Mouse (Mus musculus) R1 (cell line): ENCODE measurements around the gene Slf2.

ENCODE experiments used
- DNase-seq: peaks from one replicate; pipeline ENCODE4 v3.0.0-alpha.2; 2018; ENCODE audit warnings: low read depth, low spot score

Gene Slf2

DNA sequence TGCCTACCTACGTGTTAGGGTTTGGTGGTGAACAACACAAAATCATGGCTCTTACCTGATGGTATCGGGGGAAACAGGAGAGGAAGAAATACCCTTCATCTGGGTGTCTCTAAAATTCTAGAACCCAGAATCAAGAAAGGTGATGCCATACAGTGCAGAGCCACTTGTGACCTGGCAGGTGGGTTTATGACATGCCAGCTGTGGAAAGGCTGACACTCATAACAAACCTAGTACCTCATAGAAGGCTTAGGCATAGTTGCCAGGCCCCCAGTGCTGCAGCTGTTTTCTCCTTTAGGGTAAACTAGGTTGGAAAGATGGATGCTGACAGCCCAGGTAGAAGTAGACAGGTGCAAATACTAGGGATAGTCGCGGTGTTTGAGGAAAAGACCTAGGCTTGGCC lies 53.5 kb downstream of the Slf2 start:
- no peak for DNase-seq

DNA sequence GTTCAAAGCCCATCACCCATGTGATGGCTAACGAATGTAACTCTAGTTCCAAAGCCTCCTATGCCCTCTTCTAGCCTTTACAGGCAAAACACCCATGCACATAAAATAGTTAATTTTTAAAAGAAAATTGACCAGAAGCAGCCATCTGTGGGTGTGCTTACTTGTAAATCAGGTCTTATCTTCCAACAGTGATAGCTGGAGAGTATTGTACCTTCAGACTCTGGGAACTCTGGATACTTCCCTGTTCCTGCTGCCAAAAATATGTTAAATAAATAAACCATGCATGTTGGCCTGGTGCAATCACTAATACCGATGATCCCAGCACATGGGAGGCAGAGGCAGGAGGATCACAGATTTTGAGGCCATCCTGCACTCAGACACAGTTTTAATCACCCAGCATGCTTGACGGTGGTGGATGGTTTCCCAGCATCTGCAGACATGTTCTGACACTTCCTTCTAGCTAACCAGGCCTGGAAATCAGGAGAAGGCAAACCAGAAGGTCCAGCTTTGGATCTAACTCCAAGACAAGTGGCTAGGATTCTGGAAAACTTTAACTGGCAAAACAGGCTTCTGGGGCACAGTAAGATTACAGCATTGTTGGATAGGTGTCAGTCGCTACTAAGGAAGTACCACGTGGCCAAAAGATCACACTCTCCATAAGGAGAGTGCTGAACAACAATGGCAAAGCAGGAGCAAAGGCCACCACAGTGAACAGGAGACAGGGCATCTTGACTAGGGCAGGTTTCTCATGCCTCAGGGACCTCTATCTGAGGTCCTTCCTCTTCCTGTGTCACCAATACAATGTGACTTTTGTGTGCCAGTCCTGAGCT lies 54.4 kb downstream of the Slf2 start:
- no peak for DNase-seq

DNA sequence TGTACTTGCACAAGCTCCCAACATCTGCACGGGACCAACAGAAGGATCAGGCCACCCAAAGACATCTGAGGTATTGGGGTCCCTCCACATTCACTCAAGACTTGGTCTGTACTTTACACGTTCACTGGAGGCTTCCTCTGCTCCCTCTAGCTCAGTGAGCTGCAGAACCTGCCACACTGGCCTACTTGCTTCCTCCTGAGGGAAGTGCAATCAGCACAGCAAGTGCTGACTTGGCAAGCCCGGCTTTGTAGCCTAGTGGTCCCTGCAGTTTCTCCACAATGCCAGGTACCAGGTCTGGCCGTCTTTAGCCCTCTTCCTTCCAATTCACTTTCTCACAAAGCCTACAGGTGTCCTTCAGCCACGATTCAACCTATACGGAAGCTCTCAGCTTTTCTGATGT lies 56.1 kb downstream of the Slf2 start:
- DNase-seq, result no peak

DNA sequence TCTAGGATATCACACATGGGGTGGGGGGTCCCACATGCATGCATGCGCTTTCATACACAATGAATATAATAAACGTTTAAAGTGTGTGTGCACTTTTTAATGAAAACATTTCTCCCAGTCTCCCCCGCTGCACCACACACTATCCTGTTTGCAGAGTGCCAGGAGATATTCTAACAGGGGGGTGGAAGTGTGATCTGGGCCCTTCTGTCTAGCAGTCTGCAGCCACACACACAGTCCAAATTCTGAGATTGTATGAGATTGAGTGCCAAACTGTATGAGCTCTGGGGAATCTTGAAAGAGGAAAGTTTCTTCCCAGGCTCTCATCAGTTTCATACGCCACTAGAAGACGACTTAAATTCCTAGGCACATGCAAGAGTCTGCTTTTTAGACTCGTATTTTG lies 56.9 kb downstream of the Slf2 start:
- no peak for DNase-seq

DNA sequence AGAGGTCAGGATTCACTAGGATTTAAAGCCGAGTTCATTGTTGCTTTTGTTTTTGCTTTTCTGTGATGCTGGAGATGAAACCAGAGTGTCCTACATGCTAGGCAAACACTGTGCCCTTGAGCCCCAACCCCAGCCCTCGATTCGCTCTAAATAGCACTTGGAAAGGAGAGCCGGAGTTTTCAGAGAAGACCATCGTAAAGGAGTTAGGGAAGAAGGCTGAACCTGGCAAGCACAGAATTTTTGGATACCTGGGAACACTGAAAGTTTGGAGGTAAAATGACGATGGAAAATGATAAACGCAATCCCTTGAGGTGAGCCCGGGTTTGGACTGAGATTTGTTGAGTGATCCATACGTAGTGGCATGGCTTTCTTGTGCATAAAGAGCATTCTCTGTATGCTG lies 57.4 kb downstream of the Slf2 start:
- no peak for DNase-seq

DNA sequence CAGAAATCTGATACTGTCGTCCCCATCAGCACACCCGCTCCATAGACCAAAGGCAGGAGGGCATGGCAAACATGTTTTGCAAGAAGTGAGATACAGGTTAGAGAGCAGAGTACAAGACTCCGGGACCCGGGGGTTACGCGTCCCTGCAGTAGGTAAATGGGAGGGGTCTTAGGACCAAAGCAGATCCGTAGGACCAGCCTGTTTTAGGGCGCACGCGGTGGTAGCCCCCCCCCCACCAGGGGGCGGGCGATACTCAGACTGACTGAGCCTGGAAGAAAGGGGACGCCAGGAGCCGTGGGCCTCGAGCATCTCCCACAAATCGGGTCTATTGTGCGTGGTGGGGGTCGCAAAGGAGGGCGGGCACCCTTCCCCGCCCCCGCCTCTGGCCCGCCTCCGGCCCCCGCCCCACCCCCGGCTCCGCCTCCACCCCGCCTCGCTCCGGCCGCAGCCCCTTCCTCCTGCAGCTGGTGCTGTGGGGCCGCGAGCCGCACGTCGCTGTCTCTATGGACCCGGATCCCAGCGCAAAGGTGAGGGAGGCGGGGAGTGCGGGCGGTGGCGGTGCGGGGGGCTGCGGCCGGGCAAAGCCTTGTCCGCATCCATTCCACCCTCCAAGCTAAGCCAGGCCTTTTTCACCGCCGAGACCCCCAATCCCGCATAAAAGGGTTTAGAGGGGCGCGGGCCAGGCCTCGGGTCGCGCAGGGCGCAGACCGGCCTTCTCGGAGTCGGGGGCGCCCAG lies 58.0 kb downstream of the Slf2 start, which contains the start of gene Sema4g:
TSS of gene Sema4g (plus strand) at position 271 of the 736 bp plus-strand sequence.
- DNase-seq, result peak; percentile 58

DNA sequence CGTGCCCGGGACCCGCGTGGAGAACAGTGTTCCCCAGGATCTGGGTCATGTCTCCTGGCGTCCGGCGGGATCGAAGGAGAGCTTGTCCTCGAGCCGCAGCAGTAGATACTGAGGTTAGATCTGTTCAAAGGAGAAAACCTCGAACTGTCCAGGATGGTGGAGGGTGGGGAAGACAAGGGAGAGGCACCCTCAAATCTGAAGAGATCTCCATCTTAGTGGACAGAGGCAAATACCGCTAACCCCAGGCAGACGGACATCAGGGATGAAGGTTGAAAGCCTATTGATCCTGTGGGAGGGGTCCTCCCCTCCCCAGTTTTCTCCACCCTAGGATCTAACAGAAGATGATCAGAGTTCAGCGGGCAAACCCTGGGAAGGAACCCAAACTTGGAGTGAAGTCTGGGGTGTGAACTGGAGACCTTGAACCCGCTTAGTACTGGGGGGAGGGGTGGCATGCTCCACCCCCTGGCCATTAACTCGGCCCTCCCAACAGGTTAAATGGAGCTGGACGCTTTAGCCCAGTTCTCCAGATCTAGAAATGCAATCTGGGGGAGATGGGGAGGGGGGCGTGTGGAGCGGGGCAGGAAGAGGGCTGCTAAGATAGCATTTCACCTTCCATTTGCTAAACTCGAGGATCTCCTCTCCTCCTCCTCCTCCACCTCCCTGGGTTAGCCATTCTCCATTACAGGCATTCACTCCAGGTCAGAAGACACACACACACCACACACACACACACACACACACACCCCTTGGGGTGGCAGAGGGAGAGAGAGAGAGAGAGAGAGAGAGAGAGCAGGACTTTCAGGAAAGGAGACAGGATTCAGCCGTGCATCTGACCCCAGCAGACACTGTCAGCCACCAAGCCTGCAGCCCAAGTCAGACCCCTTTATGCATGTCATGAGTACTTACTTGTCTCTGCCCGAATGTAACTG lies 58.9 kb downstream of the Slf2 start:
- DNase-seq, result no peak

DNA sequence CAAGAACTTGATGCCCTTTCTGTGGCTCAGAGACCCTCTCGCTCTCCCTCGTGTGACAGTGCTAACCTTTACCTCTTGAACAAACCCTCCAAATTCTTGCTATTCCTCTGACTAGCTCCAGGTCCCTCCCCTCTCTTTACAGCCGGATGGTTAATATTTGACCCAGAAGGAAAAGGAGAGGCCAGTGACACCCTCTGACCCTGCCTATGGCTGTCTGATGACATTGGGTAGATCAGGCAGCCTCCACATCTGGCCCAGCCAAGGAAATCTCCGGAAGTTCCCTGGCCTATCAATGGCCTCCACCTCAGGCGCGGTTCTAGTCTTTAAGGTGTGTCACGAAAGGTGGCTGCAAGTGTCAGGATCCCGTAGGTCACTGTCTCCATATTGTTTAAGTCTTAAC lies 60.1 kb downstream of the Slf2 start:
- peak; percentile 33 for DNase-seq

DNA sequence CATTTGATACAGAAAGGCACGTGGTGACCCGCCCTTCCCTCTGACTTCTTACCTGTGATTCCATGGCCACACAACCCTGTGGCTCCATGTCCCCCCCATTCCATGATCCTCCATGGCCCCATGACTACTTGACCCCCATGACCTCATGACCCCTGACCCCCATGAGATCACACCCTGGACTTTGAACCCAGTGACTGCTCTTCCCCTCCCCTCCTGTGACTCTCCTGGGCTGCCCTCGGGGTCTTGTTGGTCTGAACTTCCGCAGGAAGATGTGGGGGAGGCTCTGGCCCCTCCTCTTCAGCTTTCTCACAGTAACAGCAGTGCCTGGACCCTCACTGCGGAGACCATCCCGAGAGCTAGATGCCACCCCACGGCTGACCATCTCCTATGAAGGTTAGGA lies 61.3 kb downstream of the Slf2 start:
- peak; percentile 46 for DNase-seq

DNA sequence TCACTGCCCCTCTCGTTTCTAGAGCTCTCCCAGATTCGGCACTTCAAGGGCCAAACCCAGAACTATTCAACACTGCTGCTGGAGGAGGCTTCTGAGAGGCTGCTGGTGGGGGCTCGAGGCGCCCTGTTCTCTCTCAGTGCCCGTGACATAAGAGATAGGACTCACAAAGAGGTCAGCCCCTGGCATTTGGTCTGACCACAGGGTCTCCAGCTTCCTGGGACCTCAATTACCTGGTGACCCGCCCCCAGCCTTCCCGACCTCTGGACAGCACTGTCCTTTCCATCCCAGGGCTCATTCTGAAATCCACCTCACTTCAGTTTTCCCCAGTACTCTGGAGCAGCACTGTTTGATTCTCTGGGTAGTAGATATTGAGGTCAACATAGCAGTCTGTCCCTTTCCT lies 61.8 kb downstream of the Slf2 start:
- DNase-seq, result no peak

DNA sequence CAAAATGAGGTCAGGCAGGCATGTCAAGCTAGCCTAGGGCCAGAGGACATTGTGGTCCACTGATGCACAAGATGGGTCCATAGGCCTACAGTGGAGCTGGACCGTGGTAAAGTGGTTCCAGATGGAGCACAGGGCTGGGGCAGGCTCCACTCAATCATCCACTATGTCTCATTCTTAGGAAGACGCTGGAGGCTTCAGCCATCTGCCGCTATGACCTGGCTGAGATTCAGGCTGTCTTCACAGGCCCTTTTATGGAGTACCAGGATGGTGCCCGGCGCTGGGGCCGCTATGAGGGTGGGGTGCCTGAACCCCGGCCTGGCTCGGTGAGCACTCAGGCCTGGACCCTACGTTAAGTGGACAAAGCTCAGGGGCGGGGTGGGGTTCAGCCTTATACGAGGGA lies 66.8 kb downstream of the Slf2 start:
- no peak for DNase-seq

DNA sequence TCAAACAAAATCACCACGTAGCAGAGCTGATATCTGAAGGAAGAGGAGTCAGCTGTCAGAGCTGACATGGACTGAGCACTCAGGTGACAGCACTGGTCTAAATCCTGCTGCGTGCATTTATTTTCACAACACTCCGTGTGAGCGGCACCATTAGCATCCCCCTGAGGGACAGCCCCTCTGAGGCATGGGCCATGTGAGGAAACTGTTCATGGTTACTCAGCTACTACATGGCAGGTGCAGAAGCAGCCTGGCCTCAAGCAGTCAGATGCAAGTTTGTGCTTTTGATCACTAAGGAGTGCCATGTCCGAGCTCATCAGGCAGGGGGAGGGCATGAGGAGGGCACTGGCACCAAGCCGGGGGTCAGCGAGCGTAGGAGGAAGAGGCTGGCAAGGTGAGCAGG lies 68.7 kb downstream of the Slf2 start:
- DNase-seq, result no peak

DNA sequence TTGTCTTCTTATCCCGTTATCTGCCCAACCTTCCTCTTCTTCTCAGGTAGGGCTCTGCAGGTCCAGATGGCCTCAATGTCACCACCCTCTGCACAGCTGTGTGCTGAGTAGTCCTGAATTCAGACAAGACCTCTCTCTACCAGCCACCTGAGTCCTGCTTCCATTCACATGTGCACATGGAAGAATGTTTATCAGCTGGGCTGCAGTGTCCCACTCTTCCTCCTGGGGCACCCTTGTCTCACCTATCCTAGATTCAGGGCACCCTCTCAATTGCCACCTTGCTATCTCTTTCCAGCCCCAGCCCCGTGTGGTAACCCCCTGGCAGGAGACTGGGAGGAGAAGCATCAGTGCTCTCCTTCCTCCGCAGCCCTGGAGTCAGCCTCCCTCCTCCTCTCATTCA lies 71.3 kb downstream of the Slf2 start:
- peak; percentile 32 for DNase-seq

DNA sequence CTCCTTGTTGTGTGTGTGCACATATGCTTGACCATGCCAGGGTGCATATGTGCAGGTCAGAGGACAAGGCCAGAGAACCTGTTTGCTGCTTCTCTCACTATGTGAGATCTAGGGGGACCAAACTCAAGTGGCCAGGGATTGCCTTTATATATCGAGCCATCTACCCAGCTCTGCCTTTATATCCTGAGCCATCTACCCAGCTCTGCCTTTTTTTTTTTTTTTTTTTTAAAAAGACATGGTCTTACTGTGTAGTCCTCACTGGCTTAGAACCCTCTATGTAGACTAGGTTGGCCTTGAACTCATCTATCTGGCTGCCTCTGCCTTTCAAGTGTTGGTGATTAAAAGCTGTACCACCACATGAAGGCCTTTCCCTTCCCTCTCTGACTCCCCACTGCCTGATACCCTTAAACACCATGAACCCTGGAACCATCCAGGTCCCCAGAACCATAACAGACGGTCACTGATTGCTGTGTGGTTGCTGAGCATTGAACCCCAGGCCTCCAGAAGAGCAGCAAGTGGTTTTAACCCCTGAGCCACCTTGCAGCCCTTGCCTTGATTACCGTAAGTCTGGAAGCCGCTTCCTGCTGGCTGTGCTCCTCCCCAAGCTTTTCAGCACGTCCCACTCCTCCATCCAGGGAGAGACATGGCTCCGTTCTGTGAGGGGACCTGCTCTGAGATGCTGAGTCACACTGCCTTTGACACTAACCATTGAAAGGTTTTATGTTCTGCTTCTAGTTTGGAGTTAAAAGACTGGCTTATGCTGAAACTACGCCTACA lies 73.0 kb downstream of the Slf2 start:
- peak; percentile 53 for DNase-seq

DNA sequence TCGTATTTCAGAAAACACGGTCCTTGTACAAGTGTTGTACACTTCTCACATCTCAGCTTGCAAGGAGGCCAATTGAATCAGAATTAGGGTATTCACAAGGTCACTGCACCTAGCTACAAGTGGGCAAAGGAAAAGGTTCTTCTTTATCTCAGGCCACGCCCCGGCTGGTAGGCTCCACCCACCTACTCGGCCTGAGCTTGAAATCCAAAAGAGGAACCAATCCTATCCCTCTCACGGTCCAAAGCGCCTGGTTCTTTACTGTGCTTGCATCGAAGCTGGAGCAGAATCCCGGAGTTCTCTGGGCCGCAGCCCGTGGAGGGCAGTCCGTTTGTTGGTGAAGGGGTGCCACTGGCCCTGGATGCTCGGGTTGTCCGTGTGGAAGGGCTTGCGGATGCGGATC lies 74.5 kb downstream of the Slf2 start, which contains the start of gene Twnk:
TSS of gene Twnk (plus strand) at position 220 of the 400 bp plus-strand sequence.
- peak; percentile 90 for DNase-seq

DNA sequence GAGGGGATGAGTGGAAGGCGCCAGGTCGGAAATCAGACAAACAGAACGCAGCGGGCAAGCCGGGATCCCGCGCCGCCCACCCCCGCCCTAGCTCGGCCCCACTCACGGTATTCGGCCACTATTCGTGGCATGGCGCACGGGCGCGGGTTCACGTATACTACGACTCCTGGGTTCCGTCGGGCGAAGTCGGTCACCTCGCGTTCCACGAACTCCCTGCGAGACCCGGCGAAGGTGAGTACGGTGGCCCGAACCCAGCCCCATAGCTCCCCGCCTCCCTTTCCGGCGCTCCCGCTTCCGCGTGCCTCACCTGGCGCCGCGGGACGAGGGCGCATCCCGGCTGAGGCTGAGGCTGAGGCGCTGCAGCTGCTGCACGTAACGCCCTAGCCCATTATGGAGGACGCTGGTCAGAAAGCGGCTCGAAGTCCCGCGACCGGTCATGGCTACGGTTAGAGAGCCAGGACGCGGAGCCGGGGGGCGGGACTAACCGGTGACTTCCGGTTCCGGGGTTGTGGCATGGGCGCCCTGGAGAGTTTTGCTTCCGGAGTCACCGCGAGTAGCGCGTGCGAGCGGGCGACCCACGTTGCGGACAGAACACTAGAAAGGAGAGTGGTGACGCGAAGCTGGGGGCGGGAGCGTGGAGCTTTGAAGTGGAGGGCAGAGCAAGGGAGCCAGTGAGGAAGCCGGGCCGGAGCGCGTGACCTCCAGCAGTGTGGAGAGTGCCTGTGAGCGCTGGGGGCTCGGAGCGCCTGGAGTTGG lies 75.2 kb downstream of the Slf2 start, which contains the start of gene Mrpl43:
TSS of gene Mrpl43 (minus strand) at position 486 of the 756 bp plus-strand sequence.
- DNase-seq, result peak; percentile 97

DNA sequence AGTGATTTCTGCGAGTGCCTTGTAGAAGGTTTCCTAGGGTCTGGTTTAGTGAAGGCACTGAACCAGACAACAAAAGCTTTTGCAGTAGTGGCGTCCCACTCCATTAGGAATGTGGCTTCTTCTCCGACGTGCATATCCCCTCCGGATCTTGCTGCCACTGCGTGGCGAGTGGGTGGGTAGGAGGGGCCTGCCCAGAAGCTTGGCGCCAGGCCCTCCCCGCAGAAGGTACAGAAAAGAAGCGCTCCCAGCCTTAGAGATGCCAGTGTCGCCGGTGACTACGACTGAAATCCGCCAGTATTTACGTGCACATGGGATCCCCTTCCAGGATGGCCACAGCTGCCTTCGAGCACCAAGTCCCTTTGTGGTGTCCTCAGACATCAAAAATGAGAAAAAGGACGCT lies 76.1 kb downstream of the Slf2 start:
- DNase-seq, result peak; percentile 49

DNA sequence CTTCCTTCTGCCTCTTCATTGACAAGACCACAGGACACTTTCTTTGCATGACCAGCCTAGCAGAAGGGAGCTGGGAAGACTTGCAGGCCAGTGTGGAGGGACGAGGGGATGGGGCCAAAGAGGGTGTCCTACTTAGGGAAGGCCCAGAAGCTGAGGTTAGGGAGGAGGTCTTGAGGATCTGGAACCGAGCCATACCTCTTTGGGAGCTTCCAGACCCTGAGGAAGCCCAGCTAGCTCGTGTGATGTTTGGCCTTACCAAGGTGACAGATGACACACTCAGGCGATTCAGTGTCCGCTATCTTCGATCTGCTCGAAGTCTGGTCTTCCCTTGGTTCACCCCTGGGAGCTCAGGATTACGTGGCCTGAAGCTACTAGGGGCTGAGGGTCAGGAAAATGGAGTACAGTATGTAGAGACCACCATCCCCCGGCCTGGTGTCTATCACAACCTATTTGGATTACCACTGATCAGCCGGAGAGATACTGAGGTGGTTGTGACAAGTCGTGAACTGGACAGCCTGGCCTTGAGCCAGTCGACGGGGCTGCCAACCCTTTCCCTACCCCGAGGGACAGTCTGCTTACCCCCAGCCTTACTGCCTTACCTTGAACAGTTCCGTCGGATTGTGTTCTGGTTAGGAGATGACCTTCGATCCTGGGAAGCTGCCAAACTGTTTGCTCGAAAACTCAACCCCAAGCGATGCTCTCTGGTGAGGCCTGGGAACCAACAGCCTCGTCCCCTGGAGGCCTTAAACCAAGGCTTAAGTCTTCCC lies 76.7 kb downstream of the Slf2 start:
- no peak for DNase-seq

DNA sequence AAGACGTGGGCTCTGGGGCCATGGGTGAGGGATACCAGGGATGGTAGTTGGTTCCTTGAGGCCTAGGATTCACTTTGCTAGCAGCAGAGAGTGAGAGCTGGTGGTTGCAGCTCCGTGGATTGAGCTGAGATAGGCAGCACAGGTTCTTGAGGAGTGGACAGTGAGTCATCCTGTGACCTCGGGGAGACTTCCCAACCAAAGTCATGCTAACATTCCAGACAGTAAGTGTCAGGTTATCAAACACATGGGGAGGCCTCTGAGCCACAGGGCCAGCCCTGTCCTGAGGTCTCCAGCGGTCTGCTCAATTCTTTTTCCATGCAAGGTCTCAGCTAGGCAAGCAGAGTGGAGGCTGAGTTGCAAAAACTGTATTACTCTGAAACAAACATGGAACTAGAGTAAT lies 79.7 kb downstream of the Slf2 start:
- DNase-seq, result no peak
